ENCODE assay signal across 8 mouse cellular contexts in genomic region chr6:70842991-70843390, GRCm38 (mm10). TPM values are rescaled to one million over a fixed set of nuclear protein-coding genes. Genes with fewer than 3 reads are reported as not detected.
A peak's percentile ranks its signal among the peaks of the same experiment; 100 is the strongest.
DNase-seq lines count a peak whose midpoint lies in the region; ATAC-seq lines count a peak whose summit lies in the region.

No protein-coding gene starts in this region.

- H3K4me3 ChIP-seq in brown adipose tissue, adult 24 weeks (ENCODE audit: insufficient read depth, low read depth, low read length) = peak overlapping the region; percentile 63
- H3K4me3 ChIP-seq in hindbrain, embryonic 12.5 days = peak overlapping the region; percentile 36; the same call in 1 of the 2 replicates
- H3K4me3 ChIP-seq in liver, embryonic 15.5 days (replicated peaks) = peak overlapping the region; percentile 91
- H3K4me3 ChIP-seq in stomach, embryonic 16.5 days (replicated peaks; ENCODE audit: low read length) = no peak overlapping the region

- peak overlapping the region; percentile 62 for H3K4me2 ChIP-seq in hindbrain, embryonic 12.5 days (replicated peaks)
- peak overlapping the region; percentile 79 for H3K4me2 ChIP-seq in liver, embryonic 15.5 days
- peak overlapping the region; percentile 64 for H3K4me2 ChIP-seq in stomach, embryonic 16.5 days (ENCODE audit: low read depth, low read length)

- ATAC-seq in hindbrain, embryonic 12.5 days (ENCODE audit: low FRiP score) = no peak
- no peak for ATAC-seq in liver, embryonic 15.5 days (ENCODE audit: insufficient read depth)
- ATAC-seq in stomach, embryonic 16.5 days (ENCODE audit: insufficient read depth, low FRiP score) = no peak

- no peak overlapping the region for H3K9ac ChIP-seq in hindbrain, embryonic 12.5 days
- H3K9ac ChIP-seq in liver, embryonic 15.5 days = 0 out of 2 replicates have a peak overlapping the region, but pooled peaks have one; percentile 52
- peak overlapping the region; percentile 72 for H3K9ac ChIP-seq in stomach, embryonic 16.5 days (ENCODE audit: low read length)

- H3K27me3 ChIP-seq in hindbrain, embryonic 12.5 days = no peaks in the 10 kb centered on the region
- H3K27me3 ChIP-seq in liver, embryonic 15.5 days = no peaks in the 10 kb centered on the region
- no peaks in the 10 kb centered on the region for H3K27me3 ChIP-seq in stomach, embryonic 16.5 days (ENCODE audit: control insufficient read depth, insufficient read depth, low read length)

- peaks cover 5% of the 10 kb centered on the region; the same call in 1 of the 2 replicates for H3K4me1 ChIP-seq in brown adipose tissue, adult 24 weeks (ENCODE audit: control insufficient read depth, insufficient read depth, insufficient read length, low read length)
- H3K4me1 ChIP-seq in hindbrain, embryonic 12.5 days = peaks cover 24% of the 10 kb centered on the region
- peaks cover 39% of the 10 kb centered on the region for H3K4me1 ChIP-seq in liver, embryonic 15.5 days (replicated peaks)
- peaks cover 25% of the 10 kb centered on the region for H3K4me1 ChIP-seq in stomach, embryonic 16.5 days (ENCODE audit: control insufficient read depth, insufficient read depth, low read length)

- no peaks in the 10 kb centered on the region for H3K9me3 ChIP-seq in hindbrain, embryonic 12.5 days (replicated peaks)
- no peaks in the 10 kb centered on the region for H3K9me3 ChIP-seq in liver, embryonic 15.5 days (replicated peaks)
- no peaks in the 10 kb centered on the region for H3K9me3 ChIP-seq in stomach, embryonic 16.5 days (replicated peaks; ENCODE audit: control insufficient read depth, low read length)

- DNase-seq in adrenal gland, adult 2 months = peak; percentile 42
- no peak for DNase-seq in adrenal gland, postnatal 4 days (ENCODE audit: low spot score in 2 of 2)
- DNase-seq in left cerebral cortex, postnatal 14 days (ENCODE audit: low spot score in 2 of 2) = no peak
- no peak for DNase-seq in frontal cortex, postnatal 25 days (ENCODE audit: low spot score in 2 of 2)

- 64% methylated on average over 5 of the region's 5 CpGs for WGBS in hindbrain, embryonic 12.5 days
- WGBS in liver, embryonic 15.5 days (ENCODE audit: insufficient replicate concordance) = 67% methylated on average over 5 of the region's 5 CpGs
- 47% methylated on average over 5 of the region's 5 CpGs for WGBS in stomach, embryonic 16.5 days

- peak overlapping the region; percentile 86 for H3K27ac ChIP-seq in brown adipose tissue, adult 24 weeks (replicated peaks; ENCODE audit: low read depth, low read length)
- H3K27ac ChIP-seq in hindbrain, embryonic 12.5 days = no peak overlapping the region
- peak overlapping the region; percentile 88 for H3K27ac ChIP-seq in liver, embryonic 15.5 days (replicated peaks)
- H3K27ac ChIP-seq in stomach, embryonic 16.5 days (ENCODE audit: low read length) = peak overlapping the region; percentile 93

- H3K36me3 ChIP-seq in hindbrain, embryonic 12.5 days = no peaks in the 10 kb centered on the region
- H3K36me3 ChIP-seq in liver, embryonic 15.5 days (replicated peaks) = no peaks in the 10 kb centered on the region
- H3K36me3 ChIP-seq in stomach, embryonic 16.5 days (ENCODE audit: control insufficient read depth, insufficient read depth, low read length) = no peaks in the 10 kb centered on the region

- intact Hi-C loops in left cerebral cortex, postnatal 14 days (cut with DNase I) = no loop called here

RNA-seq across cellular contexts. Expression of gene Eif2ak3, which starts 1.3 kb away (rescaled TPM):
- total RNA-seq in adrenal gland, adult 2 months (2021) = 10 to 100 TPM; 18.1 to 21.1 TPM
- 11.5 and 13.2 TPM in 2 replicates for polyA plus RNA-seq in adrenal gland, adult 2 months (2012; rRNA removed)
- 10 to 100 TPM; 22.6 to 24.0 TPM for total RNA-seq in adrenal gland, postnatal 4 days (2021)
- polyA plus RNA-seq in brown adipose tissue, adult 24 weeks (2012; ENCODE audit: insufficient read depth, insufficient read length, missing spikeins) = 6.5 and 6.6 TPM in 2 replicates
- 16.1 and 17.6 TPM in 2 replicates for polyA plus RNA-seq in hindbrain, embryonic 12.5 days (2016; fragmentation: Nextera tagmentation; extraction: Ambion mirVana)
- polyA plus RNA-seq in liver, embryonic 15.5 days (2015; fragmentation: Nextera tagmentation; extraction: Ambion mirVana) = 4.0 and 4.3 TPM in 2 replicates
- 10.9 and 11.1 TPM in 2 replicates for polyA plus RNA-seq in stomach, embryonic 16.5 days (2015; fragmentation: Nextera tagmentation; extraction: Ambion mirVana)
- 10 to 100 TPM; 21.2 to 22.7 TPM for total RNA-seq in left cerebral cortex, postnatal 14 days (2021)

RNA-seq across cellular contexts. Expression of gene Rpia, which starts 51.0 kb away (rescaled TPM):
- 10 to 100 TPM; 15.6 to 16.8 TPM for total RNA-seq in adrenal gland, adult 2 months (2021)
- polyA plus RNA-seq in adrenal gland, adult 2 months (2012; rRNA removed) = 6.2 and 6.9 TPM in 2 replicates
- total RNA-seq in adrenal gland, postnatal 4 days (2021) = 10 to 100 TPM; 24.7 to 26.1 TPM
- polyA plus RNA-seq in brown adipose tissue, adult 24 weeks (2012; ENCODE audit: insufficient read depth, insufficient read length, missing spikeins) = 18.1 and 42.6 TPM in 2 replicates
- 3.2 and 3.5 TPM in 2 replicates for polyA plus RNA-seq in hindbrain, embryonic 12.5 days (2016; fragmentation: Nextera tagmentation; extraction: Ambion mirVana)
- polyA plus RNA-seq in liver, embryonic 15.5 days (2015; fragmentation: Nextera tagmentation; extraction: Ambion mirVana) = 2.3 and 2.9 TPM in 2 replicates
- 2.8 and 3.5 TPM in 2 replicates for polyA plus RNA-seq in stomach, embryonic 16.5 days (2015; fragmentation: Nextera tagmentation; extraction: Ambion mirVana)
- total RNA-seq in left cerebral cortex, postnatal 14 days (2021) = 10 to 100 TPM; 10.9 to 13.5 TPM
